Mouse (Mus musculus): ENCODE results near the gene Fbxl18.

DNA sequence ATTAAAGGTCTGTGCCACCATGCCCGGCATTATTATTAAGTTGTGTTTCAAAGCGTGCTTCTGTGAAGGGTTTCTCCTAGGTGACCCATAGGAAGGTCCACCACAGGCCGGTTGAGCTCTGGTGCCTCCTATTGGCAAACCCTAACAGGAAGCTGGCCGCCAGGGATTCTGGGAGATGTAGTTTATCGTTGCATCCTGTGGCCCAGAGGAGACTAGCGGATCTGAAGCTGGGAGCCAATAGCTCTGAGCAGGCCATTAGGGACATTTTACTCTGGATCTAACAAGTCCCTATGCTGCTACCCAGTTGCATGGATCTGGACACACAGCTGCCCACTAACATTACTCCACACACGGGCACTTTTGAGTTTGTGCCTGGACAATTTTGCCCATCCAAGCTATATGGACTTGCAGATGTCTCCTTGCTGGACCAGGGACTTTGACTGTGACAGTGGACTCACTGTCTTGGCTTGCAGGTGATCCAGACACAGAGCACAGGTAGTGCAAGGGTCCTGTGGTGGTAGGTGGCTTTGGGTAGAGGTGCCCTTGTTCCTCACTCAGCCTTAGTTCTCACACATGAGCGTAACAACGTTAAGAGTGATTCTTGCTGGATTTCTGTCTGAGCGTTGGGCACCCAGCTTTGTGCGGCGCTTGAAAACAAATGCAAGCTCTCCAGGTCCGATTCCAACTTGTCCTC is 40.6 kb upstream of the Fbxl18 start:
- TF ChIP-seq CTCF (IDR thresholded peaks at IDR 0.05; ENCODE audit: control insufficient read depth, insufficient read depth, insufficient read length) (no peak), MAX (IDR thresholded peaks at IDR 0.05) (no peak), USF1 (IDR thresholded peaks at IDR 0.05; ENCODE audit: low read depth) (no peak), CEBPB (IDR thresholded peaks at IDR 0.05; ENCODE audit: low read depth) (no peak), FOSL1 (IDR thresholded peaks at IDR 0.05; ENCODE audit: insufficient read depth, low read length, poor library complexity, severe bottlenecking) (no peak), MYOG (IDR thresholded peaks at IDR 0.05; ENCODE audit: control insufficient read depth, extremely low read depth, insufficient read length) (no peak)

All from C2C12 (cell line).